Mouse (Mus musculus) embryonic facial prominence, embryonic 11.5 days (tissue): ENCODE results near the gene Sh2d5. TPM values are rescaled to one million over a fixed set of nuclear protein-coding genes. Genes with fewer than 3 reads are reported as not detected.

ENCODE experiments used
- ATAC-seq: fragments of 200-750 bp; cut with Nextera tagmentation; replicated peaks from 2 replicates; pipeline ENCODE4 v1.8.0; 2017; ENCODE audit warnings: low read depth; ENCODE audit not compliant: insufficient number of reproducible peaks, low FRiP score, low TSS enrichment
- DNase-seq: peaks from one replicate; pipeline ENCODE4 v3.0.0-alpha.2; 2015; ENCODE audit warnings: low spot score
- H3K27ac ChIP-seq: fragments of 300-500 bp; sonication (generic); replicated peaks from 2 replicates; pipeline ENCODE4 v1.5.1; 2014; ENCODE audit warnings: mild to moderate bottlenecking, low read depth, low read length, control low read depth
- H3K27me3 ChIP-seq: fragments of 300-500 bp; sonication (generic); 2 replicates; pipeline ENCODE4 v1.6.1; 2014; ENCODE audit warnings: mild to moderate bottlenecking, low read length, moderate library complexity, mixed read lengths; ENCODE audit not compliant: control insufficient read depth, insufficient read depth
- H3K36me3 ChIP-seq: fragments of 300-500 bp; sonication (generic); replicated peaks from 2 replicates; pipeline ENCODE4 v1.6.1; 2014; ENCODE audit warnings: low read depth, mild to moderate bottlenecking, low read length, moderate library complexity, mixed read lengths; ENCODE audit not compliant: control insufficient read depth, insufficient read depth
- H3K4me1 ChIP-seq: fragments of 300-500 bp; sonication (generic); 2 replicates; pipeline ENCODE4 v1.6.1; 2014; ENCODE audit warnings: low read length, mixed read lengths; ENCODE audit not compliant: control insufficient read depth, insufficient read depth
- H3K4me2 ChIP-seq: fragments of 300-500 bp; sonication (generic); 2 replicates; pipeline ENCODE4 v1.6.1; 2014; ENCODE audit warnings: low read depth, mild to moderate bottlenecking, control low read depth, low read length, moderate library complexity
- H3K4me3 ChIP-seq: fragments of 300-500 bp; sonication (generic); 2 replicates; pipeline ENCODE4 v1.5.1; 2014; ENCODE audit warnings: low read depth, low read length, control low read depth
- H3K9ac ChIP-seq: fragments of 300-500 bp; sonication (generic); replicated peaks from 2 replicates; pipeline ENCODE4 v1.6.1; 2014; ENCODE audit warnings: mild to moderate bottlenecking, control low read depth, low read length
- H3K9me3 ChIP-seq: fragments of 300-500 bp; sonication (generic); replicated peaks from 2 replicates; pipeline ENCODE4 v1.6.1; 2016; ENCODE audit warnings: mild to moderate bottlenecking, low read length, inconsistent platforms, mixed read lengths; ENCODE audit not compliant: control insufficient read depth
- WGBS: fragments of 180-500 bp; shearing (Covaris S2); extraction: QIAGEN DNeasy Blood & Tissue Kit; methylation state at CpG from one replicate; pipeline ENCODE4 v1.1.7; 2014; 5-methylcytosine and 5-hydroxymethylcytosine counted together
- polyA plus RNA-seq: library from polyadenylated mRNA; unstranded; fragments of >200 nt; fragmentation: Nextera tagmentation; extraction: Ambion mirVana; gene quantifications from 2 replicates; pipeline ENCODE4 v1.2.1, GENCODE M21; 2014

Gene Sh2d5
- polyA plus RNA-seq, 1 experiment from 2014 or later, result 1.2 TPM

GRCm38 (mm10) chr4:138310311-138310910 lies 60.2 kb downstream of the Sh2d5 start:
- H3K4me3 ChIP-seq, result no peak overlapping the region
- ATAC-seq, result no peak
- H3K9ac ChIP-seq, result no peak overlapping the region
- no peaks in the 10 kb centered on the region; the same call in 1 of the 2 replicates for H3K4me1 ChIP-seq
- H3K9me3 ChIP-seq, result no peaks in the 10 kb centered on the region
- H3K36me3 ChIP-seq, result peaks cover 7% of the 10 kb centered on the region
- WGBS, result 94% methylated on average over 19 of the region's 19 CpGs
- H3K27ac ChIP-seq, result no peak overlapping the region
- H3K27me3 ChIP-seq, result no peaks in the 10 kb centered on the region
- no peak for DNase-seq
- H3K4me2 ChIP-seq, result no peak overlapping the region

Other genes starting within 250 kb of the Sh2d5 start
- 197 and 201 TPM in 2 replicates for gene Hp1bp3, start 34.1 kb upstream of the Sh2d5 start, polyA plus RNA-seq
- 0.31 and 0.33 TPM in 2 replicates for gene Kif17, start within 50 bp of the Sh2d5 start, polyA plus RNA-seq
- gene Ddost, start 54.3 kb downstream of the Sh2d5 start, polyA plus RNA-seq, result 249 and 259 TPM in 2 replicates
- 17.7 and 18.8 TPM in 2 replicates for gene Pink1, start 75.9 kb downstream of the Sh2d5 start, polyA plus RNA-seq
- 3.5 and 5.7 TPM in 2 replicates for gene Cda, start 117.6 kb downstream of the Sh2d5 start, polyA plus RNA-seq
- 0.39 TPM in 1 of 2 replicates, not detected in the other for gene Fam43b, start 146.1 kb downstream of the Sh2d5 start, polyA plus RNA-seq
- 15.4 and 18.0 TPM in 2 replicates for gene Mul1, start 184.3 kb downstream of the Sh2d5 start, polyA plus RNA-seq
- gene Camk2n1, start 203.9 kb downstream of the Sh2d5 start, polyA plus RNA-seq, result 2.4 and 2.7 TPM in 2 replicates